Mouse (Mus musculus): ENCODE measurements around the gene Ube2h.

Gene Ube2h

GRCm38 (mm10) chr6:30162091-30162490 lies 142.2 kb downstream of the Ube2h start:
- DNase-seq (ENCODE audit: low spot score in 2 of 2), result no peak

GRCm38 (mm10) chr6:30161618-30162017 lies 142.7 kb downstream of the Ube2h start:
- no peak for DNase-seq (ENCODE audit: low spot score in 2 of 2)
